Mouse (Mus musculus) heart, postnatal 25 days (tissue): Measurements from ENCODE around the gene Dnah11. TPM values are rescaled to one million over a fixed set of nuclear protein-coding genes. Genes with fewer than 3 reads are reported as not detected.

ENCODE experiments used
- DNase-seq: peaks from one replicate; pipeline ENCODE4 v3.0.0; 2022; ENCODE audit warnings: low spot score
- intact Hi-C: fragments of 180-260 bp; cut with DNase I; formaldehyde crosslinking; loops from one replicate; pipeline ENCODE4 v1.15.1; 2025
- total RNA-seq, 2 experiments: library from RNA; stranded (reverse); gene quantifications; 2 replicates each; pipeline ENCODE4 v1.2.3; 2021

The Dnah11 gene
- total RNA-seq, 2 experiments from 2014 or later, result not detected

- DNase-seq, result no peak
- intact Hi-C loops, result no loop called here
Measured at GRCm38 (mm10) chr12:117884627-117885026, 314.2 kb downstream of the Dnah11 start.

GRCm38 (mm10) chr12:117878341-117878740, 320.5 kb downstream of the Dnah11 start:
- DNase-seq, result no peak
- intact Hi-C loops, result no loop called here

GRCm38 (mm10) chr12:117872265-117872664, 326.6 kb downstream of the Dnah11 start:
- intact Hi-C loops, result no loop called here
- DNase-seq, result no peak

DNA sequence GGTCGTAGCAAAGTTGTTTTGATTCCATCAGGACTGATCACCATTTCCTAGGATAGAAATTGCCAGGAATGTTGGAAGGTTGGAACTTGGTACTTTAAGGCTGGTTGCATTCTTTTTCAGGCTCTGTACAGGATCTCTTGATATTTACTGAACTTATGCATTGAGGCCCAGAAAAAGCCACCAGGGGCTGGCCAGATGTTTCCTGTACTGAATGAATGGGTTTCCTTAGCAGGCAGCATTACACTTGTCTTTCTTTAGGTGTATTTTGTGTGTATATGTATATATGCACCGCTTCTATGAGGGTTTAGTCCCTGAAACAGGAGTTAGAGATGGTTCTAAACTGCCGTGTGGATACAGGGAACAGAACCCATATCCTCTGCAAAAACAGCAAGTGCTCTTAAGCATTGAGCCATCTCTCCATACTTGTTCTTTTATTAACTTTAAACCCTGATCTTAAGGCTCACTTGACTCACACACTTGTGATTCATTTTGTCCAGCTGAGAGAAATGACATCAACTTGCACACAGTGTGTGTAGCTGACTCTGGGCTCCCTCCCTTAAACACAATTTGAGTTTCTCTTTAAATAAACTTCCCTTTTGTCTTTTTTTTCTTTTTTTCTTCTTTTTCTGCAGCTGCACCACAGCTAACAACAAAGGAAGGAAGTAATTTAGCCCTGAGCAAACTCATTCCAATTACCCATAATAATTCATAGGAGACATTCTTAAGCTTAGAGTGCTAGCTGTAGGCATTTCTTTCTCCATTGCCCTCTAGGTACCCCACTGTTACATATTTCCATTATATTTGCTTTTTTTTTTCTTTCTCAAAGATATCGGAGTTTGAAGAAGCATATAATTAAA, 330.9 kb downstream of the Dnah11 start:
- DNase-seq, result no peak
- intact Hi-C loops, result no loop called here

GRCm38 (mm10) chr12:117862655-117863054, 336.2 kb downstream of the Dnah11 start:
- intact Hi-C loops, result no loop called here
- DNase-seq, result no peak

DNA sequence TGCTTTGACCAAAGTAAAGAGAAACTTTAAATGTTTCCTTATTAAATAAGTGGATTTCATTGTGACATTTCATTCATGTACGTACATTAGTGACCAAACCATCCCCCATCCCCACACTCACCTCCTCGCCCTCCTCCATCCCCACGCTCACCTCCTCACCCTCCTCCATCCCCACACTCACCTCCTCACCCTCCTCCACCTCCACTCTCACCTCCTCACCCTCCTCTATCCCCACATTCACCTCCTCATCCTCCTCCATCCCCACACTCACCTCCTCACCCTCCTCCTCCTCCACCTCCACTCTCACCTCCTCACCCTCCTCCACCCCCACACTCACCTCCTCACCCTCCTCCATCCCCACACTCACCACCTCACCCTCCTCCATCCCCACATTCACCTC, 337.6 kb downstream of the Dnah11 start:
- no peak for DNase-seq
- intact Hi-C loops, result no loop called here

DNA sequence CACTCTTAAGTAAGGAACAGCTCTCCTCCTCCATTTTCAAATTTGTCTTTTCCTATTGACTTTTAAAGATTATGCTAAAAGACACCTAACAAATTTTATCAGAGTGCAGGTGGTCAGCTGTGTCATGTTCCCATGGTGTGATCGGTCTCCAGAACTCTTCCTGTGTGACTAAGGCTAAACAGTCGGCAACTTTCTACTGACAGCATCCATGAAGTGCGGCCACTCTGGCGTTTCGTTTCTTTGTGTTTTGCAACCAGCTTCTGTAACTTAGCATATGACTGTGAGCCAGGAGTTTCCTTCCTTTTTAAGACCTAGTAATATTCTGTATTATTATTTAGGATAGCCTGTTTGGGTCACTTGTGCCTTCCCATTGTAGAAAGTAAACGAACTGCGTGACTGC, 338.0 kb downstream of the Dnah11 start:
- intact Hi-C loops, result no loop called here
- no peak for DNase-seq

GRCm38 (mm10) chr12:117857884-117858283, 341.0 kb downstream of the Dnah11 start:
- intact Hi-C loops, result no loop called here
- DNase-seq, result no peak

DNA sequence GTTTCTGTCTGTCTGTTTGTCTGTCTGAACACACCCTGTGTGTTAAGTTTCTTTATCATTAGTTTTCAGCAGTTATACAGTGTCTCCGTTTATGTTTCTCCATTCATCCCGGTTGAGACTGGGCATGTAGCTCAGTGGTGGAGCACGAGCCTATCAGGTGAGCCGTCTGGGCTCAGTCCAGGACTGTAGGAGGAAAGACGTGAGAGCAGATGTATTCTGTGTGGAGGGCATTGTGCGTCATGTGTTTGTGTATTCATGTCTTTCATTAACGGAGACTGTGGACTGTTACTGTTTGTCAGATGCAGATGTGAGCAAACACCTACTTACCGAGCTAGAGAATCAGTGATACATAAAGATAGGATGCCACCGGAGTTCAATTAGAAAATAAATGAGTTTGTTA, 341.8 kb downstream of the Dnah11 start:
- intact Hi-C loops, result no loop called here
- no peak for DNase-seq

- intact Hi-C loops, result loop anchor here (1.0 to 5.0 kb wide), 4 partner anchors 33 to 468 kb away; no protein-coding TSS in a partner anchor
- no peak for DNase-seq
Measured at GRCm38 (mm10) chr12:117853316-117853715, 345.5 kb downstream of the Dnah11 start.

DNA sequence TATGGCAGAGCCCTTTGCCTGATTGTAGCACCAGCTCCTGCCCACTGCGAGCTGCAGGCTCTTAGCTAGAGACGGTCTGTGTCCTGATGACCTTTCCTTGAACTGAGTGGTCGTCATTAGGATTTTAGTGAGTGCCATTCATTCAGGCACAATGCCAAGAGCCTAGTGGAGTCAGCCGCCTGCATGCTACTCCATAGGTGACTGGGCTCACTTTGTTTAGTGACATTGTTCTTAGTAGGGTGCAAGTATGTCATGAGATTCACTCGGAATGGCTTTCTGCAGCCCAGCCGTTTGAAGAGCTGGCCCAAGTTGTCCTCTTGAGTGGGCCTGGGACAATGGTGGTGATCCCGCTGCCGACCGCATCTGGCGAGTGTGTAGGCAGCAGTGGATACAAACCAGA, 348.4 kb downstream of the Dnah11 start:
- intact Hi-C loops, result loop anchor here (5.0 kb wide), 1 partner anchor 448 kb away; no protein-coding TSS in a partner anchor
- DNase-seq, result no peak

DNA sequence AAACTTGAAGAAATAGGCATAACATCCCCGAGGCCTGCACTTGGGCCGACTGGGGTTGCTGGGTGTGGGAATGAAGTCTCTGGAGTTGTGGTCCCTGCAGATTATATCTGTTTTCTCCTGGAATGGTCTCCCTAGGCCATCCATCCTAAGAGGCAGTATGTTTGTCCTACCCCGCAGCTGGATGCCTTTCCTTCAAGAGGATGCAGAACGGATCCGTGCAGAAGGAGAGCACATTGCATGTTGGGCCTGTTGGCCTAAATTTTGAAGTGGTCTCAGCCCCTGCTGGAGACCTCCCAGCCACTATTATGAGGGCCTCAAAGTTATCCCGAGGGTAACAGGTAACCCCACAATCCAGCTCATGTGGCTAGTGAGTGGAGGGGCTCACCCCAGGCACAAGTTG, 350.2 kb downstream of the Dnah11 start:
- intact Hi-C loops, result no loop called here

DNA sequence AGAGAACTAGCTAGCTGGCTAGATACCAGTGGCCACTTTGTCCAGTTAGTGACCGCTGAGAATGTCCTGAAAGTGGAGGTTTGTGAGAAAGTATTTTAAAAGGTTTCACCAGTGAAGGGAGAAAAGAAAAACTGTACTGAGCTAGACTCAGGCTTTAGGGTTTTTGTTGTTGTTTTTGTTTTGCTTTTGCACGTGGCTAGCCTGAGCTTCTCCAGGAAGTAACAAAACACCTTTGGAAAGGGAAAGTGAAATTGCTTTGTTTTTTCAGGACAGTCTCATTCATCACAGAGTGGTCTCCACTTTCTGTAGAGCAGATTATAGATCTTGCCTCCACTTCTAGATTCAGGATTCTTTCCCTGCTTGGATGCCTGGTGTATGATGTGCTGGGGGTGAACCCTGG, 353.9 kb downstream of the Dnah11 start:
- intact Hi-C loops, result no loop called here

More for the DNA sequence above, 350.2 kb downstream of the Dnah11 start:
- no peak for DNase-seq

GRCm38 (mm10) chr12:117844075-117844408, 354.8 kb downstream of the Dnah11 start:
- DNase-seq, result no peak
- intact Hi-C loops, result no loop called here

More for the DNA sequence above, 353.9 kb downstream of the Dnah11 start:
- no peak for DNase-seq

DNA sequence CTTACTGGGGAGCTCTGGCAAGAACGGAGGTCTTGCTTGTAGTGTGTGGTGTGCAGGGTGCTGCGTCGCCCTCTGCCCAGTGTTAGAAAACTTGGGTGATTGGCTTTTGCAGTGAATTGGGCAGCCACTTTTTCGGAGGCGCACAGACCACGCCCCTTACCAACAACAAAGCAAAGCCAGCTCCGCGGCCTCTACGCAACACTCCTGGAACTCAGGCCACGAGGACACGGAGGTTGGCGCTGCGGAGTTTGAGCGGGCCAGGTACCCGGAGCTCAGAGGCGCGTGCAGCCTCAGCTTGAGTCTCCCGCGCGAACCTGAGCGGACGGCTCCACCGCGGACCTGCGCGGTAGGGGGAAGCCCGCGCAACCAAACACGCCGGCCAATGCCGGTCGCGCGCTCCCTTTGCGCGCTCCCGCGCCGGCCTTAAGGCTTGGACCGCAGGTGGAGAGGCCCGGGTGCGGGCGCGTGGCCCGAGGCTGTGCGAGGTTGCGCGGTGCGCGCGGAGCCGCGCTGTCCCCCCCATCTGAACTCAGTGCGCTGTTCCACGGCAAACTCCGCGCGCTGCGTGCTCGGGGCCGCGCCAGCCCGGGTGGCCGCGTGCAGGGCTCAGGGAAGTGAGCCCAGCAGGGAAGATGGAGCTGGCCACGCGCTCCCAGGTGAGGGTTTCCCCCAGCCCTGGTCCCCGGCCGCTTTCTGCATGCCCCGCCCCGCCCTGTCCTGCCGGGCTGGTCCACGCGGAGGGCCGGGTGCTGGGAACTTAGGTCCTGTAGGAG, 355.4 kb downstream of the Dnah11 start:
- peak; percentile 15 for DNase-seq
- intact Hi-C loops, result no loop called here

GRCm38 (mm10) chr12:117842676-117843075, 356.2 kb downstream of the Dnah11 start:
- intact Hi-C loops, result no loop called here

DNA sequence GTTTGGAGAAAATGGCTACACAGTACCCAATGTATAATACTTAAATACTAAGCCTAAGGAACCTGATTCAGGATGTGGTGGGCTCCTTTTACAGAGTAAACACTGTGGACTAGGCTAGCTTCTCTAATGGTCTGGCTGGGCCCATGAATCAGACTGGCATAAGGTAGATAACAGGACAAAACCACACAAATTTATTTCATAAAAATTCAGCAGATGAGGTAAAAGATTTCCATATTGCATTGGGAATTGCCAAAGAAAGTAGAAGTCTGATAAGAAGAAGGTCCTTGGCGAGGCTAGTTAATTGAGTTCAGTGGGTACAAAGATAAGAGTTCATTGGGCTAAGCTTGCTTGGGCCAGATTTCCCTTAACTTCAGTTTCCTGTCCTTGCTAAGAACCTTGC, 358.1 kb downstream of the Dnah11 start:
- intact Hi-C loops, result no loop called here
- no peak for DNase-seq

More at GRCm38 (mm10) chr12:117842676-117843075, 356.2 kb downstream of the Dnah11 start:
- no peak for DNase-seq

GRCm38 (mm10) chr12:117837376-117837775, 361.5 kb downstream of the Dnah11 start:
- no peak for DNase-seq
- intact Hi-C loops, result no loop called here

DNA sequence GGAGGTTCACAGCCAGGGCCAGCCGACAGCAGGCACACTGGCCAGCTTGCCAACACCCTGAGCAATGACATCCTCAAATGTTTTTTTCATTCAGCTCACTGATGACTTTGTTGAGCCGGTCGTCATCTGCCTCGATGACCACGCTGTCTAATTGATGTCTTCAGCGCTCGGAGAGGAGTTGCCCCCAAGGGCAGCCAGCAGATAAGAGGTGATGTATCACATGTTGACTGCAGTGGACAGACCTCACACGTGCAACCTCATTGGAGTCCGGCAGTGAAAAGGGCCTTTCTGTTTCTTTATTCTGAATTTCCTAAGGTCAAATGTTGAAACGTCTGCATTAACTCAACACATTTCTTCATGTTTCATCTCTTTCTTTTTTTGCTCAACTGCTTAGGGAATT, 363.5 kb downstream of the Dnah11 start:
- DNase-seq, result no peak
- intact Hi-C loops, result no loop called here

GRCm38 (mm10) chr12:117834652-117835051, 364.2 kb downstream of the Dnah11 start:
- no peak for DNase-seq
- intact Hi-C loops, result no loop called here

DNA sequence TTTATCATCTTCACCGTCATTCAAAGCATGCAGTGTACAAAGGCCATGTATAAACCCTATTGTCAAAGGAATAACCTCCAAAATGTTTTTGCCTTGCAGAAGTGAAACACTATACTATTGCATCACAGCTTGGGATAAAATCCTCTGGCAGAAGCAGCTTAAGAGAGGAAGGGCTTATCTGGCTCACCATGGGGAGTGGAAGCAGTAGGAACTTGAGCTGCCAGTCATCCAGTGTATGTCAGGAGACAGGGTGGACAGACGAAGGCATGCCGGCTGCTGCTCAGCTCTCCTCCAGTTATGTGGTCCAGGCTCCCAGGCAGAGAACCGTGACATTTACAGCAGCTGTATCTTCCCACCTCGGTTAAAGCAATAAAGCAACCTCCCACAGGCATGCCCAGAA, 366.7 kb downstream of the Dnah11 start:
- intact Hi-C loops, result no loop called here
- DNase-seq, result no peak
